Mouse (Mus musculus) thymus, adult 2 months (tissue): ENCODE results near the gene Kdm4b.

ENCODE experiments used
- CTCF ChIP-seq: fragments of 200-500 bp; IDR thresholded peaks from 2 replicates; pipeline ENCODE4 v1.5.1; 2012; ENCODE audit warnings: mild to moderate bottlenecking, control low read depth, low read length, moderate library complexity, borderline replicate concordance; ENCODE audit not compliant: control insufficient read depth, poor library complexity, insufficient read depth; ENCODE audit errors: extremely low read depth
- POLR2A ChIP-seq: fragments of 200-500 bp; IDR thresholded peaks from 2 replicates; pipeline ENCODE4 v1.6.1; 2012; ENCODE audit warnings: mild to moderate bottlenecking, low read length, control low read depth, moderate library complexity; ENCODE audit not compliant: control insufficient read depth, poor library complexity, insufficient read depth; ENCODE audit errors: extremely low read depth

GRCm38 (mm10) chr17:56393238-56393637 lies 67.4 kb downstream of the Kdm4b start:
- no peak for TF ChIP-seq POLR2A
- TF ChIP-seq CTCF, result no peak
